Mouse (Mus musculus) testis, adult 10 weeks (tissue): Measurements from ENCODE around the gene Lrp2bp. TPM values are rescaled to one million over a fixed set of nuclear protein-coding genes. Genes with fewer than 3 reads are reported as not detected.

Experiments
- polyA plus RNA-seq: library from polyadenylated mRNA; stranded (reverse); fragments of 350-450 nt; fragmentation: Illumina TruSeq; extraction: RNeasy Lipid Tissue Mini Kit (QIAGEN cat#74804); gene quantifications from one replicate; pipeline ENCODE4 v1.2.3, GENCODE M21; 2014; ENCODE audit warnings: low read depth, low replicate concordance

Lrp2bp gene
- 191 TPM for polyA plus RNA-seq

DNA sequence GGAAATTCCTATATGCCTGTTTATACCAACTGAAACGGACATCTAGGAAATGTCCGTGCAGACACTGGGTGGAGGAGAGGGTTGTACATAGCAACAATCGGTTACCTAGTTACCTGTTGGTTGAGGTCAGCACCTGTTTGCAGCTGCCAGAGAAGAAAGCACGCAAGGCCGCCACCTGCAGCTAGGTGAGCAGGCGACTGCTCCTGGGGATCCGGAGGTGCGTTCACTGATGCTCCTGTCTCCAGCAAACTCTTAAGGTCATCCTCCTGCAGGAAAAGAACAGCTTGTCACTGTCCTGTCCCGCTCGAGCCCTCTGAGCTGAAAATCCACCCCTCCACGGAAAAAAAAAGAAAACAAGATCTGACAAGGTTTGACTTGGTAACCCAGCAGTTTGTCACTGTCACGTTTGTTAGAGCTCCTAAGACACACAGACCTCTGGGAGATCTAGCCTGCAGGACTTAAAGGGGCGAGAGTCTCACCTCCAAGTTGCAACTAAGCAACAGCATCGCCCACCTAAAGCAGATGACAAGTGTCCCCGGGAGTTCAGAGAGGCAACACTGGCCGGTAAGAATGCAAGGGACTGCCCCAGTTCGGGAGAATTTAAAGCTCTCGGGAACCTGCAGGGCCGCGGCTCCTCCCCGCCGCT is at the start of gene Lrp2bp:
TSS of gene Lrp2bp (plus strand) at position 166 of the 646 bp plus-strand sequence.

GRCm38 (mm10) chr8:45975126-45975836 is 23.8 kb upstream of the Lrp2bp start, which contains the start of the genes 1700029J07Rik and Ufsp2:
Gene 1700029J07Rik (minus strand): TSS chr8:45975252.
Gene Ufsp2 (plus strand): TSS chr8:45975528.

GRCm38 (mm10) chr8:46005596-46005995 is 6.5 kb downstream of the Lrp2bp start, which contains the start of gene Ankrd37:
Gene Ankrd37 (minus strand): TSS chr8:46005707.

Other genes with a start within 250 kb of the Lrp2bp start
- gene Pdlim3, start 113.8 kb upstream of the Lrp2bp start, polyA plus RNA-seq: 5.6 TPM
- 201 TPM for gene Ccdc110, start 64.7 kb upstream of the Lrp2bp start, polyA plus RNA-seq
- gene 1700029J07Rik, start 24.1 kb upstream of the Lrp2bp start, polyA plus RNA-seq: 206 TPM
- gene Ufsp2, start 23.8 kb upstream of the Lrp2bp start, polyA plus RNA-seq: 66.1 TPM
- 3.7 TPM for gene Ankrd37, start 6.4 kb downstream of the Lrp2bp start, polyA plus RNA-seq
- 707 TPM for gene Cfap97, start 152.5 kb downstream of the Lrp2bp start, polyA plus RNA-seq
- gene Snx25, start 152.9 kb downstream of the Lrp2bp start, polyA plus RNA-seq: 48.1 TPM
- gene Slc25a4, start 212.0 kb downstream of the Lrp2bp start, polyA plus RNA-seq: 29.9 TPM